Mouse (Mus musculus) adrenal gland, postnatal 36 days (tissue): ENCODE results near the gene Skor1. TPM values are rescaled to one million over a fixed set of nuclear protein-coding genes. Genes with fewer than 3 reads are reported as not detected.

Source experiments
- DNase-seq, 2 experiments: peaks; one replicate each; pipeline ENCODE4 v3.0.0; 2021; ENCODE audit warnings: mixed read lengths in 1 of 2
- long read RNA-seq, 2 experiments: library from polyadenylated mRNA; stranded (forward); transcript quantifications; one replicate each; pipeline ENCODE4 v2.0.0; 2021; ENCODE audit warnings: borderline sequencing depth in 2 of 2
- total RNA-seq, 2 experiments: library from RNA; stranded (reverse); gene quantifications; 2 replicates each; pipeline ENCODE4 v1.2.3; 2021

The Skor1 gene
- under 1 TPM; 0.10 to 0.13 TPM for total RNA-seq
- long read RNA-seq, experiment 1 = 0 reads
- long read RNA-seq, experiment 2 = 0 reads

GRCm38 (mm10) chr9:63148410-63149371, at the start of gene Skor1:
Gene Skor1, minus strand, starts transcription at chr9:63148961.
- no peak for DNase-seq

GRCm38 (mm10) chr9:63197252-63197651, 48.5 kb upstream of the Skor1 start:
- no peak for DNase-seq

- DNase-seq = peak in 1 of 2 experiments; percentile 28
These were observed 47.4 kb upstream of the Skor1 start for GRCm38 (mm10) chr9:63196114-63196682.

DNA sequence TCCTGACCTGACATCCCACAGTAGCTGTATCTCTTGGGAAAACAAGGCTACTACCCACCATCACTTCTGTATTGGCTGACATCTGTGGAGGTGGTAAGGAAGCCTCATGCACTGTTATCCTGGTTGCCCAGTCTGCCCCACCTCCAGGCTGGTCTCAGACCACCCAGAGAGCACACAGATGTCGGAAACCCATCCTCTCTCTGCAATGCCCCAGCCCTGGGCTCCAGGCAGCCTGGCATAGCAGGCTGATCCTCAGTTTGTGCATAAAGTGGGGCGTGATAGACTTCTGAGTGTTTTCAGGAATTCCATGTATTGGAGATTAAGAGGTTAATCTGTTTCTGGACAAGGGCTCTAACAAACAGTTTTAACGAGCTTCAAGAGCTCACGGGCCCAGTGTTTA, 46.8 kb upstream of the Skor1 start:
- DNase-seq = no peak

GRCm38 (mm10) chr9:63194791-63195190, 46.0 kb upstream of the Skor1 start:
- DNase-seq = no peak

DNA sequence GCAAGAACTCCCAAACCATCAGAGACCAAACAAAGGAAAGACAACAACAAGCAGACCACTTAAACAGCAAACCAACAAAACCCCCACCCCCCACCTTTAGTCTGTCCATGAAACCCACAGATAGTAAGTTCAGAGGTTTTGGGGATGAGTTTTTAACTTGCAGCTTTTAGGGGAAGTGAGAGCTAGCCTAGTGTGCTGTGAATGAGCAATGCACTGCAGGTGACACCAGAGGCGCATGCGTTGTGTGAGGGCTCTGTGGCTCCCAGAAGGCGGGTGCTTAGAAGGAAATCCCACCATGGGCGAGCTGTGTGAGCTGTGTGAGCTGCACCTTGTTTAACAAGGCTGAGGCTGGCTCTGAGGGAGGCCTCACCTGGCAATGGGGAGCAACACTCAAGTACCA, 44.0 kb upstream of the Skor1 start:
- no peak for DNase-seq

- peak; percentile 38 to 58 for DNase-seq
These were observed 38.5 kb upstream of the Skor1 start for GRCm38 (mm10) chr9:63187310-63187709.

- no peak for DNase-seq
These were observed 36.5 kb upstream of the Skor1 start for GRCm38 (mm10) chr9:63185249-63185648.

GRCm38 (mm10) chr9:63183864-63184263, 35.1 kb upstream of the Skor1 start:
- no peak for DNase-seq

- DNase-seq = no peak
These were observed 33.7 kb upstream of the Skor1 start for GRCm38 (mm10) chr9:63182306-63182960.

DNA sequence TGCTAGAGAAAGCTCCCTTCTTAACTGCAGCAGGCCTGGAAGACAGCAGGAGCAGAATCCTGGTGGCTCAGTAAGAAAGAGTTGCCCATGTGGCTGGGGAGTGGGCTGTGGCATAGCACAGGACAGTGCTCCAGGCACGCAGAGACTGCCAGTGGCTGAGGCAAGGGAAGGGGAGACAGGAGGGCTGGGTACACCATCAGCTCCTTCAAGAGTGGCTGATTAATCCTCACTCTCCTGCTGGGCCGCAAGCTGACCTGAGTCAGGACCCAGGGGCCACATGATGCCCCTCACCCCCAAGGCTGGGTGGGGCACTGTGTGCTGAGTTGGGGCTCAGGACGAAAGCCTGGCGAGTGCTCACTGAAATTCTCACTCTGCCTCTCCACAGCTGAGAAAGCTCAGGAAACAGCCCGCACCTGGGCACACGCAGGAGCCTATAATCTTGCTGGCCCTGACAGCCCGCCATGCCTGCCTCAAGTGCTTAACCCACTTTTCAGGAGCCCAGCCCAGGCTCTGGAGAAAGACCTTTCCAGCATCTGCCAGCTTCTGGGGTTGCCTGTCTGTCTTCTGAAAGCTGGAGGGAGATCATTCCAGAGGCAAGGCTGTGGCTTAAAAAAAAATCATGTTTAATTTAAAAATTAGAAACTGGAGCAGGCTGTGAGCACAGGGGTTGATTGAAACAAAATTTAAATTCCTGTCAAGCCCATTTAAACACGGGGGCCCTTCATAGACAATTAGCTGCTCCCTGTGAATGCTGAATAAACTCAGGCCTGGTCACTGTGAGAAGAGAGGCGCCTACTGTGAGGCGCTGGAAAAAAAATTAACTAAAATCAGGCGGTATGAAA, 32.8 kb upstream of the Skor1 start:
- DNase-seq = no peak

- no peak for DNase-seq
These were observed 29.5 kb upstream of the Skor1 start for GRCm38 (mm10) chr9:63178296-63178695.

DNA sequence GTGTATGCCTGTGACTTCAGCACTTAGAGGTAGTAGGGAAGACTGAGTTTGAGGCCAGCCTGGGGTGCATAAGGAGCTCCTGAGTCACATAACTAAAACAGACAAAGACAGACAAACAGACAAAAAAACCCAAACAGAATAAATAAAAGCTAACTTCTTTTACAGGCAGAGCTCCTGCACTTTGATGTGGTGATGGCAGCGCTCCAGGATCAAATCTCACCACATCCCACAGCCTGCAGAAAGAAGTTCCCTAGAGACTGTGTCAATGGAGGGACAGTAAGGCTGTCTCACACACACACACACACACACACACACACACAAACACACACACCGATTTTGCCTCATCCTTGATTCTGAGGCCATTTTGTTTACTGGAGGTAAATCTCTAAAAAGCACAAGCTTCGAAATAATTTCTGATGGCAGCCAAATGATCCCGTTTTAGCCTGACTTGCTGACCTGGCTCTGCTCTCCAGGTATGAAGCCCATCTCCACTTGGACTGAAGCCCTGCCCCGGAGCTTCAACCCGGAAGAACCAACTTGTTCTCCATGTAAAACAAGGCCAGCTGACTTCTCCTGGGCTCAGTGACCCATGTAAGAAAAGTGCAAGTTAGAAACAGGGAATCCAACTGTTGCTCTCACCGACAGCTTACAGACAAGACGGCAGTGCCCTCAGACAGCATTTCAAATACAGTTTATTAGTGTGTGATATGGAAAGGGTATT, 25.4 kb upstream of the Skor1 start:
- DNase-seq = no peak

- DNase-seq = no peak
These were observed 23.2 kb upstream of the Skor1 start for GRCm38 (mm10) chr9:63171951-63172350.

- no peak for DNase-seq
These were observed 20.4 kb upstream of the Skor1 start for GRCm38 (mm10) chr9:63169127-63169526.

GRCm38 (mm10) chr9:63165070-63165469, 16.3 kb upstream of the Skor1 start:
- no peak for DNase-seq

- DNase-seq = no peak
These were observed 15.0 kb upstream of the Skor1 start for GRCm38 (mm10) chr9:63163756-63164155.

DNA sequence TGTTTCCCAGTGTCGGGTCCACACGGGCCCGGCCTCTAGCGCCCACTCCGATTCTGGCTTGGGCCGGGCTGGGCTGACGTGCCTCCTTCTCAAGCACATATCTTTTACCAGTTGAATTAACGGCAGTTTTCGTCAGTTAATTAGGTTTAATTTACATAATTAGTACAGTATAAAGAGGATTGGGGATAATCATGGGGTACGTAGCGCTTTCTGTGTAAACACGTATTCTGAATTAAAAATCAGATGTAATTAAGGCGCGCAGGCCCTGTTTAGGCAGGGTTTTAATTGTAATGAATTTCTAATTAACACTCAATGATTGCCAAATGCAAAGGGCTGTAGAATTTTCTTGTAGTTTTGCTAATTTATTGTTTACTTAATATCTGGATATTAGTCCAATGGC, 3.2 kb upstream of the Skor1 start:
- DNase-seq = no peak

- DNase-seq = peak; percentile 87 to 89
These were observed 2.5 kb upstream of the Skor1 start for GRCm38 (mm10) chr9:63151072-63151870.

DNA sequence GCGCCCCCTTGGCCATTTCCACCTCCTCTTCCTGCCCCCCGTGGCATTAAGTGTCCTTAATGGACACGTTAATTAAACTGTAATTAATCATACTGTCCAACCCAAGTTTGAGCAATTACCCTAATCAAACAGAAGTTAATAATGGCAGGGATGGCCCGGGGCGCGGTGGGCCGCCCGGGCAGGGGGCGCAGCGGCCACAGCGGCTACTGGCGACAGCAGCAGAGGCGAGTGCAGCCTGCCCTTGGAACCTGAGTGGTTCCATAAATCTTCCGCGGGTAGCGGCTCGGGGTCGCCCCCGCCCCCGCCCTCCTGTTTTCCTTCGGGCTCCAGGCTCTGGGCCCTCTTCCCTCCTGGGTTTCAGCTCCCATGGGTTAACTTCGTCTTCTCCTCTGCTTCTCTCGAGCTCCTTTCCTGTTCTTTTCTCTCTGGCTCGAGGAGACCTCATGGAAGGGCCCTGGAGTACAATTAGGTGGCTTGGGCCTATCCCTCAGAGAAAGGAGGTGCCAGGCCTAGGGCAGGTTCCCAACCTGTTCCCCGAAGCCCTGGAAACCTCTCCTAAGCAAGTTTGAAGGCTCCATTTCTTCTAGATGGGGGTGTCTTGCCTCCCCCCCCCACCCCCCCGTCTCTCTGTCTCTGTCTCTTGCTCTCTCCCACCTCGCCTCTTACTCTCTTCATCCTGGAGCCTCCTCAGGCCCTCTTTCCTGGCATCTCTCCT, 1.5 kb upstream of the Skor1 start:
- DNase-seq = no peak
